Mouse (Mus musculus): Measurements from ENCODE around the gene Stmn3.

DNA sequence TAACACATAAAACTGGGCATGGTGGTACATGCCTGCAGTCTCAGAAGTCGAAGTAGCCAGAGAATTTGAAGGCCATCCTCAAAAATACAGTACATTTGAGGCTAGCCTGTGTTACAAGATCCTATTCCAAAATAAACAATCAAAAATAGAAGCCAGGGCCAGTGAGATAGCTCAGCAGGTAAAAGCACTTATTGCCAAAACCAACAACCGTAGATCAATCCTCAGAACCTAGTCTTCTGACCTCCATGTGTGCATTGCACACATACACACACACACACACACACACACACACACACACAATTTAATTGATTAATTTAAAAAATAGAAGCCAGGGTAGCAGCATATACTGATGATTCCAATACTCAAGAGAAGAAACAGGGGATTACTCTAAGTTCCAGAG lies 47.5 kb downstream of the Stmn3 start:
- TF ChIP-seq FLI1 (IDR thresholded peaks at IDR 0.05; ENCODE audit: low read length) (no peak), GATA1 (IDR thresholded peaks at IDR 0.05; ENCODE audit: borderline replicate concordance, low read length) (no peak)
